ENCODE assay signal across 30 mouse cellular contexts in genomic region chr5:53324791-53325190, GRCm38 (mm10). TPM values are rescaled to one million over a fixed set of nuclear protein-coding genes. Genes with fewer than 3 reads are reported as not detected.
A peak's percentile ranks its signal among the peaks of the same experiment; 100 is the strongest.
DNase-seq lines count a peak whose midpoint lies in the region; ATAC-seq and TF ChIP-seq lines count a peak whose summit lies in the region.
"Had no signal": no experiment of that assay in that cellular context is flagged by ENCODE, and none has a peak within 500 bp of the region (broad histone marks: within the 10 kb centered on the region; RNA-seq: fewer than 3 reads in every experiment).

No protein-coding gene starts in this region.

- no peaks in the 10 kb centered on the region for H3K36me3 ChIP-seq in heart, embryonic 10.5 days
- no peaks in the 10 kb centered on the region for H3K36me3 ChIP-seq in midbrain, embryonic 10.5 days
- no peaks in the 10 kb centered on the region for H3K36me3 ChIP-seq in midbrain, embryonic 15.5 days (replicated peaks)
- H3K36me3 ChIP-seq: embryonic facial prominence, embryonic 10.5 days; embryonic facial prominence, embryonic 13.5 days; heart, embryonic 12.5 days; heart, embryonic 15.5 days; hindbrain, embryonic 12.5 days had no signal

- H3K27ac ChIP-seq in heart, embryonic 10.5 days = no peak overlapping the region
- H3K27ac ChIP-seq in midbrain, embryonic 10.5 days (replicated peaks) = 0 out of 2 replicates have a peak overlapping the region, but pooled peaks have one; percentile 3
- no peak overlapping the region for H3K27ac ChIP-seq in midbrain, embryonic 15.5 days
- H3K27ac ChIP-seq: embryonic facial prominence, embryonic 10.5 days; embryonic facial prominence, embryonic 13.5 days; forebrain, embryonic 13.5 days; heart, embryonic 15.5 days; hindbrain, embryonic 12.5 days; hindbrain, postnatal 0 days had no signal

- no peak; the same call in 1 of the 2 replicates for ATAC-seq in midbrain, embryonic 15.5 days (replicated peaks)
- ATAC-seq: activated CD4-positive, CD25-positive, alpha-beta regulatory T cell, adult 4 months; forebrain, embryonic 13.5 days; forebrain, embryonic 16.5 days; hindbrain, postnatal 0 days; inflammation-experienced regulatory T-cells, adult 6 months; intestine, embryonic 16.5 days had no signal

- WGBS in heart, embryonic 10.5 days = 63% methylated on average over 6 of the region's 6 CpGs
- 46% methylated on average over 6 of the region's 6 CpGs for WGBS in midbrain, embryonic 10.5 days
- 23% methylated on average over 6 of the region's 6 CpGs for WGBS in midbrain, embryonic 15.5 days

- peaks cover 19% of the 10 kb centered on the region; the same call in 1 of the 2 replicates for H3K27me3 ChIP-seq in heart, embryonic 10.5 days (ENCODE audit: insufficient read depth, poor library complexity, severe bottlenecking)
- peaks cover 10% of the 10 kb centered on the region; the same call in 1 of the 2 replicates for H3K27me3 ChIP-seq in midbrain, embryonic 10.5 days (ENCODE audit: low read depth, poor library complexity, severe bottlenecking)
- H3K27me3 ChIP-seq in midbrain, embryonic 15.5 days (replicated peaks) = no peaks in the 10 kb centered on the region
- H3K27me3 ChIP-seq: hindbrain, embryonic 12.5 days had no signal

- no peak for TF ChIP-seq CTCF in brain, embryonic 14.5 days (IDR thresholded peaks at IDR 0.05; ENCODE audit: borderline replicate concordance, extremely low read depth, insufficient read depth, insufficient read length)

- H3K4me2 ChIP-seq in midbrain, embryonic 15.5 days = no peak overlapping the region
- H3K4me2 ChIP-seq: embryonic facial prominence, embryonic 13.5 days; heart, embryonic 12.5 days; heart, embryonic 15.5 days; hindbrain, embryonic 12.5 days had no signal

- peak; percentile 14 for DNase-seq in embryo, embryonic 10 days (ENCODE audit: low spot score)
- no peak for DNase-seq in embryo, embryonic 10.5 days (ENCODE audit: low spot score)
- peak; percentile 53 for DNase-seq in heart, adult 11 months
- no peak for DNase-seq in heart, embryonic 10.5 days (ENCODE audit: low spot score)
- DNase-seq in midbrain, embryonic 10.5 days (ENCODE audit: low spot score) = peak; percentile 13
- peak; percentile 64 for DNase-seq in brain, embryonic 14.5 days (ENCODE audit: low read depth)
- DNase-seq in kidney, postnatal 36 days = no peak
- DNase-seq: adrenal gland, adult 8-10 months; adrenal gland, postnatal 25 days; cerebellum, adult 18-20 months; cerebellum, adult 9-10 months; cerebellum, postnatal 14 days; embryo, embryonic 11 days; gastrocnemius, postnatal 10 days; gastrocnemius, postnatal 36 days; heart, postnatal 10 days; heart, postnatal 36 days had no signal

- no peak overlapping the region for H3K4me3 ChIP-seq in heart, embryonic 10.5 days
- H3K4me3 ChIP-seq in midbrain, embryonic 10.5 days = no peak overlapping the region
- no peak overlapping the region for H3K4me3 ChIP-seq in midbrain, embryonic 15.5 days
- H3K4me3 ChIP-seq: embryonic facial prominence, embryonic 10.5 days; embryonic facial prominence, embryonic 13.5 days; erythroblast, embryonic 14.5 days; forebrain, embryonic 13.5 days; heart, embryonic 12.5 days; heart, embryonic 15.5 days; hindbrain, embryonic 12.5 days had no signal

- H3K9me3 ChIP-seq in heart, embryonic 10.5 days = no peaks in the 10 kb centered on the region
- H3K9me3 ChIP-seq in midbrain, embryonic 10.5 days (replicated peaks) = no peaks in the 10 kb centered on the region
- H3K9me3 ChIP-seq in midbrain, embryonic 15.5 days = no peaks in the 10 kb centered on the region
- H3K9me3 ChIP-seq: embryonic facial prominence, embryonic 10.5 days; embryonic facial prominence, embryonic 13.5 days; forebrain, embryonic 13.5 days; heart, embryonic 12.5 days; heart, embryonic 15.5 days; hindbrain, embryonic 12.5 days had no signal

- peaks cover 17% of the 10 kb centered on the region for H3K4me1 ChIP-seq in heart, embryonic 10.5 days
- peaks cover 37% of the 10 kb centered on the region for H3K4me1 ChIP-seq in midbrain, embryonic 10.5 days
- H3K4me1 ChIP-seq in midbrain, embryonic 15.5 days = peaks cover 21% of the 10 kb centered on the region

- no peak for TF ChIP-seq POLR2A in brain, embryonic 14.5 days (IDR thresholded peaks at IDR 0.05; ENCODE audit: borderline replicate concordance, extremely low read depth, insufficient read depth, insufficient read length, poor library complexity, severe bottlenecking)

- H3K9ac ChIP-seq in midbrain, embryonic 15.5 days = no peak overlapping the region
- H3K9ac ChIP-seq: embryonic facial prominence, embryonic 13.5 days; forebrain, embryonic 13.5 days; heart, embryonic 12.5 days; heart, embryonic 15.5 days; hindbrain, embryonic 12.5 days had no signal

RNA-seq across cellular contexts. Expression of gene Smim20, which starts 57.9 kb away (rescaled TPM):
- polyA plus RNA-seq in heart, embryonic 10.5 days (2016; fragmentation: Nextera tagmentation; extraction: Ambion mirVana) = 104 and 164 TPM in 2 replicates
- polyA plus RNA-seq in midbrain, embryonic 10.5 days (2016; fragmentation: Nextera tagmentation; extraction: Ambion mirVana) = 70.9 and 74.1 TPM in 2 replicates
- 67.8 and 69.4 TPM in 2 replicates for polyA plus RNA-seq in midbrain, embryonic 15.5 days (2015; fragmentation: Nextera tagmentation; extraction: Ambion mirVana)
- polyA plus RNA-seq in brain, embryonic 14.5 days (2012; rRNA removed) = 47.0 and 51.3 TPM in 2 replicates

Comparison
In these comparisons a context has a peak if more than half of its experiments do, and no peak if none do; other contexts are left out.
1. DNase-seq: peak in embryo, embryonic 10 days (single experiment), heart, adult 11 months (single experiment), midbrain, embryonic 10.5 days (single experiment) and brain, embryonic 14.5 days (single experiment); none in embryo, embryonic 10.5 days (single experiment), heart, embryonic 10.5 days (single experiment) and kidney, postnatal 36 days (0 of 2).